Mouse (Mus musculus) limb, embryonic 11.5 days (tissue): Measurements from ENCODE around the gene Atxn1. TPM values are rescaled to one million over a fixed set of nuclear protein-coding genes. Genes with fewer than 3 reads are reported as not detected.

Experiments used
- ATAC-seq: fragments of 200-750 bp; cut with Nextera tagmentation; 2 replicates; pipeline ENCODE4 v1.8.0; 2017; ENCODE audit warnings: low read depth; ENCODE audit not compliant: insufficient number of reproducible peaks, low FRiP score, low TSS enrichment
- DNase-seq: peaks from one replicate; pipeline ENCODE4 v3.0.0-alpha.2; 2015; ENCODE audit warnings: low spot score
- H3K27ac ChIP-seq: fragments of 300-500 bp; sonication (generic); replicated peaks from 2 replicates; pipeline ENCODE4 v1.5.1; 2014; ENCODE audit warnings: low read depth, mild to moderate bottlenecking, low read length
- H3K27me3 ChIP-seq: fragments of 300-500 bp; sonication (generic); 2 replicates; pipeline ENCODE4 v1.6.1; 2014; ENCODE audit warnings: mild to moderate bottlenecking, low read length, mixed read lengths; ENCODE audit not compliant: control insufficient read depth, insufficient read depth
- H3K36me3 ChIP-seq: fragments of 300-500 bp; sonication (generic); 2 replicates; pipeline ENCODE4 v1.6.1; 2014; ENCODE audit warnings: mild to moderate bottlenecking, low read length, moderate library complexity, mixed read lengths; ENCODE audit not compliant: control insufficient read depth, insufficient read depth
- H3K4me1 ChIP-seq: fragments of 300-500 bp; sonication (generic); 2 replicates; pipeline ENCODE4 v1.6.1; 2014; ENCODE audit warnings: low read length, mixed read lengths; ENCODE audit not compliant: control insufficient read depth, insufficient read depth
- H3K4me2 ChIP-seq: fragments of 300-500 bp; sonication (generic); 2 replicates; pipeline ENCODE4 v1.6.1; 2014; ENCODE audit warnings: low read depth, mild to moderate bottlenecking, moderate library complexity; ENCODE audit not compliant: severe bottlenecking
- H3K4me3 ChIP-seq: fragments of 300-500 bp; sonication (generic); 2 replicates; pipeline ENCODE4 v1.5.1; 2014; ENCODE audit warnings: low read depth, low read length
- H3K9ac ChIP-seq: fragments of 300-500 bp; sonication (generic); 2 replicates; pipeline ENCODE4 v1.6.1; 2014; ENCODE audit warnings: mild to moderate bottlenecking, low read length
- H3K9me3 ChIP-seq: fragments of 300-500 bp; sonication (generic); 2 replicates; pipeline ENCODE4 v1.6.1; 2016; ENCODE audit warnings: low read length; ENCODE audit not compliant: control insufficient read depth
- WGBS: fragments of 180-500 bp; shearing (Covaris S2); extraction: QIAGEN DNeasy Blood & Tissue Kit; methylation state at CpG from one replicate; pipeline ENCODE4 v1.1.7; 2014; 5-methylcytosine and 5-hydroxymethylcytosine counted together
- polyA plus RNA-seq: library from polyadenylated mRNA; unstranded; fragments of >200 nt; fragmentation: Nextera tagmentation; extraction: Ambion mirVana; gene quantifications from 2 replicates; pipeline ENCODE4 v1.2.1, GENCODE M21; 2014

Gene Atxn1
- polyA plus RNA-seq, 1 experiment from 2014 or later: 1.5 TPM

DNA sequence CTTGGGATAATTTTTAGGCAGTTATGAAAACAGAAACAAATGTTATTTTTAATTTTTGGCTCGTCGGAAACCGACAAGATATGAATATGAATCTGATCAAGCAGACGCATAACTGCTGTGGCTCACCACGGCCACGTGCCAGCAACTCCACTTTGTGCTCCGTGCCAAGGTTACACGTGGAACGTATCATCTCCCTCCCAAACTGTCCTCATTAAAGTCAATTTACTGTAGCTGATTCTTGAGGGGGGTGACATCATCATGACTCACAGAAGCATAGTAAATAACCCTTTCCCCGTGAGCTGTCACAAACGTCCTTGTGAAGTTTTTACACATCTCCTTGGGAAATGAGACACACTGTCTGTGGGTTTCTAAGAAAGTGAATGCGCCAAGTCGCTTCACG is 97.5 kb downstream of the Atxn1 start:
- Histone ChIP-seq H3K27me3 (no peaks in the 10 kb centered on the region), H3K9ac (no peak overlapping the region), H3K4me1 (no peaks in the 10 kb centered on the region), H3K4me3 (no peak overlapping the region), H3K4me2 (no peak overlapping the region), H3K36me3 (no peaks in the 10 kb centered on the region), H3K27ac (no peak overlapping the region), H3K9me3 (no peaks in the 10 kb centered on the region)
- DNase-seq: no peak
- ATAC-seq: no peak
- WGBS: 86% methylated on average over 14 of the region's 14 CpGs

GRCm38 (mm10) chr13:45866615-45867245 is 98.1 kb downstream of the Atxn1 start:
- 90% methylated on average over 8 of the region's 8 CpGs for WGBS
- no peak overlapping the region for H3K4me3 ChIP-seq
- no peaks in the 10 kb centered on the region for H3K4me1 ChIP-seq
- no peaks in the 10 kb centered on the region for H3K36me3 ChIP-seq
- H3K27me3 ChIP-seq: no peaks in the 10 kb centered on the region
- H3K9me3 ChIP-seq: no peaks in the 10 kb centered on the region
- DNase-seq: no peak
- H3K9ac ChIP-seq: no peak overlapping the region
- H3K4me2 ChIP-seq: no peak overlapping the region
- no peak overlapping the region for H3K27ac ChIP-seq
- no peak for ATAC-seq

- no peak overlapping the region for H3K27ac ChIP-seq
- H3K36me3 ChIP-seq: no peaks in the 10 kb centered on the region
- WGBS: 94% methylated on average over 10 of the region's 10 CpGs
- ATAC-seq: no peak
- H3K4me1 ChIP-seq: no peaks in the 10 kb centered on the region
- H3K4me2 ChIP-seq: no peak overlapping the region
- H3K9me3 ChIP-seq: no peaks in the 10 kb centered on the region
- no peaks in the 10 kb centered on the region for H3K27me3 ChIP-seq
- H3K9ac ChIP-seq: no peak overlapping the region
- DNase-seq: no peak
- H3K4me3 ChIP-seq: no peak overlapping the region
Observed at GRCm38 (mm10) chr13:45865620-45866019, 99.2 kb downstream of the Atxn1 start.

DNA sequence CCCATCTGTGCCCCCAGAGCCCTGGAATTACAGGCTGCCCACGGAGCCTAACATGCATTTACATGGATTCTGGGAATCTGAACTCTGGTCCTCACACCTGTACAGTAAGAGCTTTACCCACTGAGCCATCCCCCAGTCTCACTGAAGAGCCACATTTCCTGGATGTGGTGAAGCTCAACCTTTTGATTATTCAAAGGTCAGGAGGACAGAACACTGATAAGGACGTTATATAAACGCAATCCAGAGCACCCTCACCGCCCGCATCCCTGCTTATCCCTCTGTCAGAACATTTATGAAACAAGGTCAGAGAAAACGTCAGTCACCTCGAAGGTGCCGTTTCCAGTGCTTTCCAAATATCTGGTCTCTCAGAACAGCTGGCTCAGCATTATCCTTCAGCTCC is 101.0 kb downstream of the Atxn1 start:
- H3K4me1 ChIP-seq: no peaks in the 10 kb centered on the region
- no peak overlapping the region for H3K27ac ChIP-seq
- DNase-seq (no peak), ATAC-seq (no peak)
- H3K27me3 ChIP-seq: no peaks in the 10 kb centered on the region
- H3K9me3 ChIP-seq: no peaks in the 10 kb centered on the region
- WGBS: 80% methylated on average over 8 of the region's 8 CpGs
- no peak overlapping the region for H3K4me3 ChIP-seq
- H3K9ac ChIP-seq: no peak overlapping the region
- no peak overlapping the region for H3K4me2 ChIP-seq
- no peaks in the 10 kb centered on the region for H3K36me3 ChIP-seq

DNA sequence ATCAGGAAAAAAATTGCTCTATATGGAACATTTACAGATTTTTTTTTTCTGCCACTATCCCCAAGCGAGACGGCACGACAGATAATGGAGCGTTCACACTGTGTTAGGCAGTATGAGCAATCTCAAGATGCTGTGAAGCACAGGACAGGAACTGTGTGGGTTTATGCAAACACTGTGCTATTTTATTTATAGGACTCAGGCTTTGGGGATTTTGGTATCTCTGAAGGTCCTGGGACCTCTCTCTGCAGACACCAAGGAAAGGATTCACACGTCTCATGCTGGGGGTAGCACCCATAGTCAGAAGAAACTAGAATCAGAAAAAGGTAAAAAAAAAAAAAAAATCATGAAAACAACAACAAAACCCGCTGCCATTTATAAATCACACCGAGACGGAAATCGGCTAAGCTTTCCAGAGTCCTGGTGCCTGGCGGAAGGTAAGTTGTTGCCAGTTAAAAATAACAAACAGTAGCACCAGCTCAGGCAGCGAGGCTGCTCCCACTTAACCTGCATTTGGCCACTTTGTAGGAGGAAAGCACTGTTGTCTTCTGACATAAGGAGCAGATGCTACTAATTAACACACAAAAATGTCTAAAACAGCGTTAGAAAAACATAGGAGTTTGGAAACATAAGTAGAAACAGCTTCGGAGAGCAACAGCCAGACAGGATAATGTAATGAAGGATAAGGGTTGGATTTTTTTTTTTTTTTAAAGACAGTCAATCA is 102.8 kb downstream of the Atxn1 start:
- Histone ChIP-seq H3K9me3 (no peaks in the 10 kb centered on the region), H3K9ac (no peak overlapping the region), H3K27me3 (no peaks in the 10 kb centered on the region), H3K27ac (no peak overlapping the region), H3K4me3 (no peak overlapping the region), H3K36me3 (no peaks in the 10 kb centered on the region), H3K4me2 (no peak overlapping the region), H3K4me1 (no peaks in the 10 kb centered on the region)
- DNase-seq (no peak), ATAC-seq (no peak)
- 51% methylated on average over 13 of the region's 13 CpGs for WGBS

DNA sequence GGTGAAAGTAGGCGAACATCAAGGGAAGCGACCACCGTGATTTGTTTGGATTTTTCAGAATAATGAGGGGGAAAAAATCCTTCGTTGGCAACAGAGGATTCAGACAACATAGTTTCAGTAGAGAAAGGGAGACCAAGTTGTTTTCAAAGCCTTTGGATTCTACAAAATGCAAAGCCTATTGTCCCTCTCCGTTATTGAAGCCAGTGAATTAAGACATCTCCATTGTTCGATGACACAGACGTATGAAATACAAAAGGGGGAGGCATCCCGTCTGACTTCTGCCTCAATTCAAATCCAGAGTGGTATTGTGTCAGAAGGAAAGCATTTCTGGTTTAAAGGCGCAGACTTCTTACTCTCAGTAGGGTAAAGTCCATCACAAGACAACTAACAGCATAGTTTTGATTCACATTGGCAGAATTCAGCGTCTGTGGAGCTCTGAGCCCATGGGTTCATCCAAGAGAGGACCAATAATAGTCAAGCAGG is 103.7 kb downstream of the Atxn1 start:
- 89% methylated on average over 10 of the region's 10 CpGs for WGBS
- Histone ChIP-seq H3K4me3 (no peak overlapping the region), H3K27me3 (no peaks in the 10 kb centered on the region), H3K27ac (no peak overlapping the region), H3K9me3 (no peaks in the 10 kb centered on the region), H3K4me1 (no peaks in the 10 kb centered on the region), H3K36me3 (no peaks in the 10 kb centered on the region), H3K4me2 (no peak overlapping the region), H3K9ac (no peak overlapping the region)
- ATAC-seq: no peak
- no peak for DNase-seq

DNA sequence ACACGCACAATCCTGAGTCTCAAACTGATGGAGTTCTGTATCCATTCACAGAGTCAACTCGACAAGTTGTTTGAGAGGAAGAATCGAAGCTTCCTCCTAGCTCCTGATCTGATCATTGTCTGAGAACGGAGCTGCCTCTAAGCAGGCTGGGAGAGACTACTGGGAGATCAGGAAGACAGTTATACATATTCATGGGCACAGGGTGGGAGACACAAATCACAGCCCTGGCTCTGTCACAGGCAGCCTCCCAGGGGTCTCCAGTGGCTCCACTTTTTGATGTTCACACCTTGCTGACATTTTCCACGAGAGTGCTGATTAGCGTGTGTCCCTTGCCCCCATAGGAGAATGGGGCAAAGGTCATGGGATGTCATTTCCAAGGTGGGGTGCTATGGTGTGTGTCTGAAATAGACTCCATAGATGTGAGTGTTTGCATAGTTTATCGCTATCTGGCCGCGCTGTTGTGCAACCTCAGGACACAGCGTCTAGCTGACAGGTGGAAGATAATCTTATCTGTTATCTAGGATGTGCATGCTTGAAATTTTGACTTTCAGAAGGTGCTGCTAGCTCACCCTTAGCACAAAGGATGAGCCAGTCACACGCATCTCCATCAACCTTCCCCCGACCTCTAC is 105.6 kb downstream of the Atxn1 start:
- WGBS: 85% methylated on average over 12 of the region's 12 CpGs
- no peak for DNase-seq

GRCm38 (mm10) chr13:45857416-45857815 is 107.4 kb downstream of the Atxn1 start:
- no peaks in the 10 kb centered on the region for H3K27me3 ChIP-seq
- no peaks in the 10 kb centered on the region for H3K36me3 ChIP-seq
- H3K4me2 ChIP-seq: no peak overlapping the region
- WGBS: 95% methylated on average over 8 of the region's 8 CpGs
- DNase-seq (no peak), ATAC-seq (no peak)
- H3K9me3 ChIP-seq: no peaks in the 10 kb centered on the region
- H3K4me1 ChIP-seq: no peaks in the 10 kb centered on the region
- H3K9ac ChIP-seq: no peak overlapping the region
- H3K27ac ChIP-seq: no peak overlapping the region
- H3K4me3 ChIP-seq: no peak overlapping the region

More for the DNA sequence above, 105.6 kb downstream of the Atxn1 start:
- Histone ChIP-seq H3K9me3 (no peaks in the 10 kb centered on the region), H3K4me2 (no peak overlapping the region), H3K4me1 (no peaks in the 10 kb centered on the region), H3K27me3 (no peaks in the 10 kb centered on the region), H3K9ac (no peak overlapping the region), H3K4me3 (no peak overlapping the region), H3K36me3 (no peaks in the 10 kb centered on the region), H3K27ac (no peak overlapping the region)
- no peak for ATAC-seq
